Mouse (Mus musculus) neural tube, embryonic 13.5 days (tissue): ENCODE measurements around the gene Gak. TPM values are rescaled to one million over a fixed set of nuclear protein-coding genes. Genes with fewer than 3 reads are reported as not detected.

Experiments
- ATAC-seq: fragments of 200-750 bp; cut with Nextera tagmentation; 2 replicates; pipeline ENCODE4 v1.8.0; 2017; ENCODE audit warnings: low read depth, mild to moderate bottlenecking, moderate TSS enrichment, moderate library complexity
- H3K27ac ChIP-seq: fragments of 300-500 bp; sonication (generic); replicated peaks from 2 replicates; pipeline ENCODE4 v1.5.1; 2015; ENCODE audit warnings: moderate library complexity, mild to moderate bottlenecking, inconsistent platforms
- H3K27me3 ChIP-seq: fragments of 300-500 bp; sonication (generic); 2 replicates; pipeline ENCODE4 v1.6.1; 2015; ENCODE audit warnings: mild to moderate bottlenecking, inconsistent platforms
- H3K36me3 ChIP-seq: fragments of 300-500 bp; sonication (generic); 2 replicates; pipeline ENCODE4 v1.6.1; 2015; ENCODE audit warnings: mild to moderate bottlenecking, inconsistent platforms
- H3K4me1 ChIP-seq: fragments of 300-500 bp; sonication (generic); replicated peaks from 2 replicates; pipeline ENCODE4 v1.6.1; 2015; ENCODE audit warnings: inconsistent platforms
- H3K4me2 ChIP-seq: fragments of 300-500 bp; sonication (generic); 2 replicates; pipeline ENCODE4 v1.6.1; 2015; ENCODE audit warnings: inconsistent platforms, mild to moderate bottlenecking, moderate library complexity
- H3K4me3 ChIP-seq: fragments of 300-500 bp; sonication (generic); 2 replicates; pipeline ENCODE4 v1.5.1; 2015; ENCODE audit warnings: mild to moderate bottlenecking, inconsistent platforms
- H3K9ac ChIP-seq: fragments of 300-500 bp; sonication (generic); 2 replicates; pipeline ENCODE4 v1.6.1; 2015; ENCODE audit warnings: moderate library complexity, mild to moderate bottlenecking, inconsistent platforms
- H3K9me3 ChIP-seq: fragments of 300-500 bp; sonication (generic); 2 replicates; pipeline ENCODE4 v1.6.1; 2016; ENCODE audit warnings: inconsistent platforms
- WGBS: fragments of 180-500 bp; shearing (Covaris S2); methylation state at CpG from one replicate; pipeline ENCODE4 v1.1.7; 2015; 5-methylcytosine and 5-hydroxymethylcytosine counted together
- polyA plus RNA-seq: library from polyadenylated mRNA; unstranded; fragments of >200 nt; fragmentation: Nextera tagmentation; extraction: Ambion mirVana; gene quantifications from 2 replicates; pipeline ENCODE4 v1.2.1, GENCODE M21; 2015

Gene Gak
- 51.0 and 53.8 TPM in 2 replicates for polyA plus RNA-seq

- Histone ChIP-seq H3K27ac (peak within 1 kb of the TSS; percentile 93), H3K4me3 (peak within 1 kb of the TSS; percentile 71), H3K9me3 (no peaks in the 10 kb centered on the region), H3K27me3 (no peaks in the 10 kb centered on the region), H3K36me3 (no peaks in the 10 kb centered on the region), H3K4me1 (peaks cover 32% of the 10 kb centered on the region), H3K9ac (peak within 1 kb of the TSS; percentile 93), H3K4me2 (peak within 1 kb of the TSS; percentile 96)
- under 1% methylated on average over 58 of the region's 58 CpGs for WGBS
- peak; percentile 97 for ATAC-seq
Observed at GRCm38 (mm10) chr5:108629634-108630483, at the start of gene Gak, which contains the start of gene Tmem175. Gene Gak, minus strand, starts transcription at chr5:108629755. Gene Tmem175, plus strand, starts transcription at chr5:108629770.

GRCm38 (mm10) chr5:108678296-108678854 is 48.8 kb upstream of the Gak start:
- no peaks in the 10 kb centered on the region for H3K9me3 ChIP-seq
- H3K4me2 ChIP-seq: no peak overlapping the region
- peaks cover 1% of the 10 kb centered on the region; the same call in 1 of the 2 replicates for H3K36me3 ChIP-seq
- peaks cover 15% of the 10 kb centered on the region for H3K4me1 ChIP-seq
- H3K27ac ChIP-seq: no peak overlapping the region
- H3K9ac ChIP-seq: no peak overlapping the region
- H3K27me3 ChIP-seq: no peaks in the 10 kb centered on the region
- no peak for ATAC-seq
- WGBS: 91% methylated on average over 6 of the region's 6 CpGs
- no peak overlapping the region for H3K4me3 ChIP-seq

GRCm38 (mm10) chr5:108677605-108678295 is 48.2 kb upstream of the Gak start:
- peak overlapping the region; percentile 60 for H3K9ac ChIP-seq
- H3K4me3 ChIP-seq: peak overlapping the region; percentile 34
- peak; percentile 93 for ATAC-seq

DNA sequence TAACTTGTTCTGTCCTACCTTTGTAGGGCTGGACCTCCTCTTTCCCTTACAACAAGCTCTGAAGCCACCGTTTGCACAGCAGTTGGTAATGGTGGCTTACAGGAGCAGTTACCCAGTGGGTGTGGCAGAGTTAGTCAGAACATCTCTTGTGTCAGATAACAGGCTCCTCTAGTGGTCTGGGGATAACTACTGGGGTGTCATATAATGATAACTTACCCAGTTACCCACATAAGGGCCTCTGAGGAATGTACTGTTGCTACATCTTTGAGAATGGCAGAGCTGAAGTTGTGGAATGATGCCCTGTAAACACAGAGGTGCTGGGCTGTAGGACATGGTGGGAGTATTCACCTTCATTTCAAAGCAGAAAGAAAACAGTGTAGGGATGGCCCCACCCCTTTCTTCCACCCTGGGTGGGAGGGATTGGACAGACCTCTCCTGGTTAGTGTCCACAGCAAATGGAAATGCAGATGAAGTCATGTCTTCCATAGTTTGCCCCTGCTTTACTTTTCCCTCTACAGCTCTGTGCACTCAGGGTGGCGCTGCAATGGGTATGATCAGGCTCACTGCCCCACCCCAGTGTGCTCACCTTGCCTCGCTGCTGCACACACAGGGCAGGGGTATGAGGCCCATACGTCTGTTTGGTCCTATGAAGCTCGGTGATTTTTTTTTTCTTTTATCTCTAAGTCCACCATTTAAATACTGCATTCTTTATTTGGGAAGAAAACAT is 47.4 kb upstream of the Gak start:
- Histone ChIP-seq H3K36me3 (peaks cover 15% of the 10 kb centered on the region), H3K4me2 (peak overlapping the region; percentile 57), H3K9ac (peak overlapping the region; percentile 60), H3K4me3 (peak overlapping the region; percentile 34), H3K9me3 (no peaks in the 10 kb centered on the region), H3K27ac (peak overlapping the region; percentile 85), H3K4me1 (peaks cover 15% of the 10 kb centered on the region), H3K27me3 (no peaks in the 10 kb centered on the region)
- 8% methylated on average over 5 of the region's 5 CpGs for WGBS
- ATAC-seq: peak; percentile 57

More at GRCm38 (mm10) chr5:108677605-108678295, 48.2 kb upstream of the Gak start:
- WGBS: 5% methylated on average over 25 of the region's 25 CpGs
- no peaks in the 10 kb centered on the region for H3K9me3 ChIP-seq
- peaks cover 7% of the 10 kb centered on the region; the same call in 1 of the 2 replicates for H3K36me3 ChIP-seq
- H3K27ac ChIP-seq: peak overlapping the region; percentile 85
- H3K4me1 ChIP-seq: peaks cover 15% of the 10 kb centered on the region
- H3K4me2 ChIP-seq: peak overlapping the region; percentile 57
- H3K27me3 ChIP-seq: no peaks in the 10 kb centered on the region

DNA sequence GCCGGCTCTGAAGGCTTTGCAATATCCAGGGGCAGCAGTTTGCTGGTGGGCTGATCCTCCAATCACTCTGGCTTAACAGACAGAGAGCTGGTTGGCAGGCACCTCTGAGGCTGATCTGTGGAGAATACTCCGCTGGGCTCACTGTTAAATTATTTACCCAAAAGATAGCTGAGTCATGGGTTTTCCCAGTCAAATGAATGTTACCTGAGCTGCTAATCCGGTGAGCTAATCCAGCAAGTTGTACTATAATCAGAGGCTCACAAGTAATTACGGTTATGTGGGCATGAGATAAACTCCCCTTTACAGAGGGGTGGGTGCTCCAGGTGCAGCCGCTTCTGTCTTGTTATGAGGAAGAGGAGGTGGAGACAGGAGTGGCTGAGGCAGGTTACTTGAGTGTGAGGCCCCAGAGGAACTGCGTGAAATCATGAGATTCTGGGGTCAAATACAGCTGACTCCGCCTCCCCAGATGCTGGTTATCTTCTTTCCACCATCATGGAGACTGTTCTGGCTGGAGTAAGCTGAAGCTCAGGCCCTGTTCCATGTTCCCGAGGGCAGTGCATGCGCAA is 45.8 kb upstream of the Gak start, which contains the start of gene Slc26a1:
Gene Slc26a1 (minus strand): TSS at position 319 of the 566 bp plus-strand sequence.
- ATAC-seq: no peak

DNA sequence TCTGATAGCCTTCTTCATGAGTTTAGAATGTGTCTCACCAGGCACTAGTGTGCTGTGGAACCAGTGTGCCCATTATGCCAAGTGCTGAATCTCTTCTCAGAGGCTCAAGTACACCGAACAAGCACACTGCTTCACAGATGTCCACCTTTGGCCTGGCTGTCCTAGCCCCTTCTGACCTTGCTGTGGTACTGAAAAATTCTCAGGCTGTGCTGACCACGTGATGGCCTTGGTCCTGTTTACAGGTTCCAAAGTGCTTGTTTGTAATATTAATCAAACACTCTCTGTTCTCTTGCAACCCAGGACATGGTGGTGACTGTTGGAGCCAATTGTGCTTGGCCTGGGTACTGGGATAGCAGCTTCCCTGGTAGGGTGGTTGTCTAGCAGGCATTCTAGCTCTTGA is 45.1 kb upstream of the Gak start:
- no peak overlapping the region for H3K4me2 ChIP-seq
- H3K9ac ChIP-seq: no peak overlapping the region
- no peaks in the 10 kb centered on the region for H3K27me3 ChIP-seq
- WGBS: 80% methylated on average over 2 of the region's 2 CpGs
- peaks cover 23% of the 10 kb centered on the region for H3K4me1 ChIP-seq
- no peak overlapping the region for H3K4me3 ChIP-seq
- H3K9me3 ChIP-seq: no peaks in the 10 kb centered on the region
- ATAC-seq: no peak
- H3K36me3 ChIP-seq: peaks cover 21% of the 10 kb centered on the region
- no peak overlapping the region for H3K27ac ChIP-seq

More for the DNA sequence above, 45.8 kb upstream of the Gak start, which contains the start of gene Slc26a1:
- Histone ChIP-seq H3K9ac (no peak within 1 kb of the TSS), H3K27ac (no peak within 1 kb of the TSS), H3K27me3 (no peaks in the 10 kb centered on the region), H3K4me3 (no peak within 1 kb of the TSS), H3K4me2 (no peak within 1 kb of the TSS), H3K4me1 (peaks cover 16% of the 10 kb centered on the region), H3K9me3 (no peaks in the 10 kb centered on the region), H3K36me3 (peaks cover 21% of the 10 kb centered on the region)
- 85% methylated on average over 9 of the region's 9 CpGs for WGBS

- H3K27ac ChIP-seq: no peak overlapping the region
- no peaks in the 10 kb centered on the region for H3K9me3 ChIP-seq
- peaks cover 21% of the 10 kb centered on the region for H3K36me3 ChIP-seq
- no peak for ATAC-seq
- no peak overlapping the region for H3K4me3 ChIP-seq
- H3K9ac ChIP-seq: no peak overlapping the region
- WGBS: 93% methylated on average over 12 of the region's 12 CpGs
- no peak overlapping the region for H3K4me2 ChIP-seq
- H3K27me3 ChIP-seq: no peaks in the 10 kb centered on the region
- H3K4me1 ChIP-seq: peaks cover 22% of the 10 kb centered on the region
Observed at GRCm38 (mm10) chr5:108671757-108672156, 42.2 kb upstream of the Gak start.

DNA sequence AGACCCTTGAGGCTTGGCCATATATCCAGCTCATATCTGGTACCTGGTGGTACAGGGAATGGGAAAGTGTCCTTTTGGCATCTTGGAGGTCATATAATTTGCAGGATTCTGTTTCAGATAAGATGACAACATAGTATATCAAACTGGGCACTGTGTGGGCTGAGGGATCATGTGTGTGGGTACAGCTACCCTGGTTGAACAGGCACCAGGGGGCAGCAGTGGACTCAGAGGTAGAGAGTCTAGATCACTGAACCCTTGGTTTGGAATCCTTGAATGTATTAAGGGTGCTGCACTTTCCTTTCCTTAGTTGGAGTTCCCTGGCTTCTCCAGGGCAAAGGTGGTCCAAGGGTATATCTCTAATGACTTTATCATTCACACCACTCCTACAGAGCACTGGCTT is 41.2 kb upstream of the Gak start:
- Histone ChIP-seq H3K4me3 (no peak overlapping the region), H3K27ac (no peak overlapping the region), H3K4me2 (no peak overlapping the region), H3K9me3 (no peaks in the 10 kb centered on the region), H3K36me3 (peaks cover 21% of the 10 kb centered on the region), H3K4me1 (peaks cover 21% of the 10 kb centered on the region), H3K27me3 (no peaks in the 10 kb centered on the region; the same call in 1 of the 2 replicates), H3K9ac (no peak overlapping the region)
- no peak for ATAC-seq

DNA sequence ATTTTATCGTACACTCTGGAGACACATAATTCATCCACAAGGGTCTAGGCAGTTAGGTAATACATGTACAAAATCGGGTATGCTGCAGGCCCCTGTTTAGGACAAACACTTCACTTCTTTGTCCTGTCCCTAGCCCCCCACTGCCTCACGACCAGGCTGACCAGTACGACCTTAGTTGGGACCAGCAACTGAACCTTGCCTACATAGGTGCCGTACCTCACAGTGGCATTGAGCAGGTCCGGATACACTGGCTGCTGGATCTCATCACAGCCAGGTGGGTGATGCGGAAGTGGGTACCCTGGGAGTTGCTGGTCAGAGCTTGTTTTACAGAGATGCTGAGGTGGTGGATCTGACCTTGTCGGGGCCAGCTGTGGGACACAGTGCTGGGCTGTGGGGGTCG is 40.4 kb upstream of the Gak start:
- 78% methylated on average over 9 of the region's 9 CpGs for WGBS
- Histone ChIP-seq H3K4me1 (peaks cover 21% of the 10 kb centered on the region), H3K9me3 (no peaks in the 10 kb centered on the region), H3K27ac (peak overlapping the region; percentile 83; the same call in 1 of the 2 replicates), H3K4me3 (peak overlapping the region; percentile 52; the same call in 1 of the 2 replicates), H3K27me3 (no peaks in the 10 kb centered on the region; the same call in 1 of the 2 replicates), H3K36me3 (peaks cover 21% of the 10 kb centered on the region), H3K9ac (0 out of 2 replicates have a peak overlapping the region, but pooled peaks have one; percentile 74), H3K4me2 (peak overlapping the region; percentile 63)
- ATAC-seq: peak; percentile 29

GRCm38 (mm10) chr5:108668977-108669936 is 39.7 kb upstream of the Gak start, which contains the start of gene Dgkq:
Gene Dgkq, minus strand, starts transcription at chr5:108669672.
- WGBS: 5% methylated on average over 43 of the region's 43 CpGs
- H3K9ac ChIP-seq: peak within 1 kb of the TSS; percentile 74
- H3K27me3 ChIP-seq: no peaks in the 10 kb centered on the region; the same call in 1 of the 2 replicates
- peak within 1 kb of the TSS; percentile 83 for H3K27ac ChIP-seq
- ATAC-seq: peak; percentile 80
- no peaks in the 10 kb centered on the region for H3K9me3 ChIP-seq
- peak within 1 kb of the TSS; percentile 63 for H3K4me2 ChIP-seq
- peaks cover 21% of the 10 kb centered on the region for H3K4me1 ChIP-seq
- peak within 1 kb of the TSS; percentile 52 for H3K4me3 ChIP-seq
- H3K36me3 ChIP-seq: peaks cover 21% of the 10 kb centered on the region
